Mouse (Mus musculus) CH12.LX (cell line): ENCODE data around the gene Mogat2. TPM values are rescaled to one million over a fixed set of nuclear protein-coding genes. Genes with fewer than 3 reads are reported as not detected.

ENCODE experiments used
- DNase-seq: peaks from one replicate; pipeline ENCODE4 v3.0.0-alpha.2; 2013; ENCODE audit errors: extremely low read depth
- H3K27ac ChIP-seq: 2 replicates; pipeline ENCODE4 v1.5.1; 2012; ENCODE audit warnings: low read depth, mild to moderate bottlenecking, control low read depth, moderate library complexity; ENCODE audit not compliant: insufficient read depth
- H3K27me3 ChIP-seq: replicated peaks from 2 replicates; pipeline ENCODE3; 2012; ENCODE audit warnings: inconsistent platforms
- H3K36me3 ChIP-seq, 2 experiments: replicated peaks in 1 of 2; 2 replicates each; pipeline versions ENCODE3 to v1.6.1; 2012; ENCODE audit warnings: inconsistent platforms in 1 of 2, low read length in 1 of 2, mild to moderate bottlenecking in 1 of 2, mixed read lengths in 1 of 2, moderate library complexity in 1 of 2; ENCODE audit not compliant: control insufficient read depth in 1 of 2, insufficient read depth in 1 of 2
- H3K4me1 ChIP-seq, 2 experiments: 2 replicates each; pipeline ENCODE4 v1.6.1; 2012; ENCODE audit warnings: inconsistent platforms in 1 of 2, moderate library complexity in 1 of 2; ENCODE audit not compliant: insufficient read depth in 2 of 2, control insufficient read depth in 1 of 2
- H3K4me2 ChIP-seq: 2 replicates; pipeline ENCODE4 v1.6.1; 2012; ENCODE audit warnings: low read depth, mild to moderate bottlenecking, control low read depth; ENCODE audit not compliant: poor library complexity, insufficient read depth, severe bottlenecking
- H3K4me3 ChIP-seq, 3 experiments: fragments of 150-350 bp in 1 of 3; sonication (generic) in 1 of 3; replicated peaks in 1 of 3; 2 replicates each; pipeline versions ENCODE3 to v1.5.1; 2011 to 2012; ENCODE audit warnings: low read depth in 2 of 3, low read length in 2 of 3, mild to moderate bottlenecking in 2 of 3, moderate library complexity in 2 of 3, control low read depth in 1 of 3, improper control_type of control experiment in 1 of 3, inconsistent platforms in 1 of 3, mixed read lengths in 1 of 3; ENCODE audit not compliant: poor library complexity in 1 of 3
- H3K79me2 ChIP-seq: replicated peaks from 2 replicates; pipeline ENCODE4 v1.6.1; 2012; ENCODE audit warnings: mild to moderate bottlenecking, moderate library complexity; ENCODE audit not compliant: control insufficient read depth, poor library complexity, insufficient read depth, severe bottlenecking; ENCODE audit errors: extremely low read depth
- H3K9ac ChIP-seq: 2 replicates; pipeline ENCODE4 v1.6.1; 2012; ENCODE audit warnings: low read depth, mild to moderate bottlenecking, control low read depth, moderate library complexity; ENCODE audit not compliant: insufficient read depth
- H3K9me3 ChIP-seq: replicated peaks from 2 replicates; pipeline ENCODE3; 2012; ENCODE audit warnings: low read length, inconsistent platforms, mixed read lengths
- CHD1 ChIP-seq: IDR thresholded peaks from 2 replicates; pipeline ENCODE4 v1.6.1; 2012; ENCODE audit warnings: low read depth, low read length, improper control_type of control experiment, inconsistent platforms
- CTCF ChIP-seq, 2 experiments: IDR thresholded peaks in 1 of 2; conservative IDR thresholded peaks in 1 of 2; 2 replicates each; pipeline ENCODE4 v1.5.1; 2011 to 2012; ENCODE audit warnings: low read depth in 2 of 2, low read length in 2 of 2, improper control_type of control experiment in 1 of 2, inconsistent platforms in 1 of 2, mild to moderate bottlenecking in 1 of 2, moderate library complexity in 1 of 2
- ELF1 ChIP-seq: IDR thresholded peaks from 2 replicates; pipeline ENCODE4 v1.6.1; 2014; ENCODE audit warnings: low read depth, mild to moderate bottlenecking, inconsistent platforms, low read length, improper control_type of control experiment
- EP300 ChIP-seq: IDR thresholded peaks from 2 replicates; pipeline ENCODE4 v1.6.1; 2011; ENCODE audit warnings: low read length, improper control_type of control experiment
- HCFC1 ChIP-seq: IDR thresholded peaks from 2 replicates; pipeline ENCODE4 v1.6.1; 2012; ENCODE audit warnings: low read depth, mild to moderate bottlenecking, inconsistent platforms, low read length, improper control_type of control experiment
- IRF4 ChIP-seq: IDR thresholded peaks from 2 replicates; pipeline ENCODE4 v1.6.1; 2014; ENCODE audit warnings: low read depth, mild to moderate bottlenecking, inconsistent platforms, low read length, improper control_type of control experiment
- JUND ChIP-seq: conservative IDR thresholded peaks from 2 replicates; pipeline ENCODE4 v1.6.1; 2011; ENCODE audit warnings: low read depth, low read length, improper control_type of control experiment
- MAFK ChIP-seq: IDR thresholded peaks from 2 replicates; pipeline ENCODE4 v1.6.1; 2011; ENCODE audit warnings: low read length, improper control_type of control experiment; ENCODE audit not compliant: insufficient replicate concordance
- MAX ChIP-seq: IDR thresholded peaks from 2 replicates; pipeline ENCODE4 v1.6.1; 2011; ENCODE audit warnings: low read length, improper control_type of control experiment
- MAZ ChIP-seq: IDR thresholded peaks from 2 replicates; pipeline ENCODE4 v1.6.1; 2012; ENCODE audit warnings: low read depth, mild to moderate bottlenecking, inconsistent platforms, low read length, improper control_type of control experiment, moderate library complexity
- MEF2A ChIP-seq: IDR thresholded peaks from 2 replicates; pipeline ENCODE4 v1.6.1; 2014; ENCODE audit warnings: low read depth, mild to moderate bottlenecking, inconsistent platforms, low read length, improper control_type of control experiment, borderline replicate concordance
- MYC ChIP-seq: IDR thresholded peaks from 2 replicates; pipeline ENCODE4 v1.6.1; 2011; ENCODE audit warnings: low read depth, mild to moderate bottlenecking, improper control_type of control experiment, low read length
- NELFE ChIP-seq: IDR thresholded peaks from 2 replicates; pipeline ENCODE4 v1.6.1; 2011; ENCODE audit warnings: low read depth, low read length, improper control_type of control experiment
- NRF1 ChIP-seq: IDR thresholded peaks from 2 replicates; pipeline ENCODE4 v1.6.1; 2014; ENCODE audit warnings: low read depth, mild to moderate bottlenecking, inconsistent platforms, low read length, improper control_type of control experiment, moderate library complexity
- PAX5 ChIP-seq: IDR thresholded peaks from 2 replicates; pipeline ENCODE4 v1.6.1; 2012; ENCODE audit warnings: low read length, inconsistent platforms, mixed read lengths
- POLR2A ChIP-seq: IDR thresholded peaks from 2 replicates; pipeline ENCODE4 v1.6.1; 2011; ENCODE audit warnings: low read depth, mild to moderate bottlenecking, improper control_type of control experiment, low read length
- RCOR1 ChIP-seq: conservative IDR thresholded peaks from 2 replicates; pipeline ENCODE4 v1.6.1; 2012; ENCODE audit warnings: low read depth, mild to moderate bottlenecking, inconsistent platforms, low read length, improper control_type of control experiment
- SIN3A ChIP-seq: IDR thresholded peaks from 2 replicates; pipeline ENCODE4 v1.6.1; 2012; ENCODE audit warnings: low read length, improper control_type of control experiment, inconsistent platforms
- TCF12 ChIP-seq: IDR thresholded peaks from 2 replicates; pipeline ENCODE4 v1.6.1; 2014; ENCODE audit warnings: low read depth, mild to moderate bottlenecking, inconsistent platforms, low read length, improper control_type of control experiment
- USF2 ChIP-seq: conservative IDR thresholded peaks from 2 replicates; pipeline ENCODE4 v1.6.1; 2011; ENCODE audit warnings: low read depth, low read length, improper control_type of control experiment
- ZC3H11A ChIP-seq: IDR thresholded peaks from 2 replicates; pipeline ENCODE4 v1.6.1; 2012; ENCODE audit warnings: low read depth, mild to moderate bottlenecking, inconsistent platforms, low read length, improper control_type of control experiment
- ZMIZ1 ChIP-seq: IDR thresholded peaks from 2 replicates; pipeline ENCODE4 v1.6.1; 2012; ENCODE audit warnings: low read depth, mild to moderate bottlenecking, inconsistent platforms, low read length, improper control_type of control experiment
- ZNF384 ChIP-seq: IDR thresholded peaks from 2 replicates; pipeline ENCODE4 v1.6.1; 2012; ENCODE audit warnings: low read depth, low read length, improper control_type of control experiment, inconsistent platforms
- dilution Hi-C: fragments of 300-500 bp; cut with MboI; formaldehyde crosslinking; loops from 2 replicates; pipeline ENCODE4 v1.14.3; 2020; ENCODE audit warnings: low sequenced_read_pairs; ENCODE audit not compliant: extremely low pct_unique_long_range_greater_than_20kb, extremely low pct_ligation_motif_present
- in situ Hi-C: fragments of 300-500 bp; cut with MboI; formaldehyde crosslinking; loops from 3 replicates; pipeline ENCODE4 v1.14.3; 2019; ENCODE audit warnings: low sequenced_read_pairs, low pct_ligation_motif_present, low pct_unique_long_range_greater_than_20kb, mixed read lengths
- polyA plus RNA-seq: library from polyadenylated mRNA; unstranded; fragments of >175 nt; gene quantifications from 2 replicates; pipeline ENCODE4 v1.2.1, GENCODE M21; 2012; ENCODE audit warnings: low read depth; ENCODE audit not compliant: insufficient read length
- total RNA-seq, 2 experiments: library from RNA; depleted of rRNA; stranded (reverse); fragments of 300-350 nt in 1 of 2; fragments of >200 nt in 1 of 2; gene quantifications; 2 replicates each; pipeline ENCODE4 v1.2.3; 2012 to 2014

The Mogat2 gene
- total and polyA plus RNA-seq, 3 experiments = not detected

- Histone ChIP-seq H3K79me2 (no peaks in the 10 kb centered on the region), H3K4me1 (no peaks in the 10 kb centered on the region), H3K27ac (no peak overlapping the region), H3K9ac (no peak overlapping the region), H3K4me3 (no peak overlapping the region), H3K9me3 (no peaks in the 10 kb centered on the region), H3K36me3 (no peaks in the 10 kb centered on the region), H3K27me3 (peaks cover 9% of the 10 kb centered on the region), H3K4me2 (no peak overlapping the region)
- in situ Hi-C loops = no loop called here
- no peak for DNase-seq
- TF ChIP-seq POLR2A = no peak
- no peak for TF ChIP-seq ZNF384
- TF ChIP-seq MEF2A = no peak
- TF ChIP-seq MAZ = no peak
- no peak for TF ChIP-seq CTCF (conservative IDR thresholded peaks at IDR 0.05 in 1 of 2, IDR thresholded peaks at IDR 0.05 in 1 of 2; ENCODE audit: low read depth in 2 of 2, low read length in 2 of 2)
- TF ChIP-seq IRF4 = no peak
- no peak for TF ChIP-seq NELFE
- no peak for TF ChIP-seq JUND
- no peak for TF ChIP-seq MYC
- TF ChIP-seq SIN3A = no peak
- no peak for TF ChIP-seq MAFK
- TF ChIP-seq CHD1 = no peak
- dilution Hi-C loops = no loop called here
These were observed 9.6 kb downstream of the Mogat2 start for GRCm38 (mm10) chr7:99228825-99229224.

GRCm38 (mm10) chr7:99227267-99227666, 11.2 kb downstream of the Mogat2 start:
- no peaks in the 10 kb centered on the region for H3K4me1 ChIP-seq
- TF ChIP-seq TCF12 (no peak), PAX5 (no peak), NRF1 (no peak), MAX (no peak), ELF1 (no peak), POLR2A (no peak), USF2 (no peak), RCOR1 (no peak), CTCF (conservative IDR thresholded peaks at IDR 0.05 in 1 of 2, IDR thresholded peaks at IDR 0.05 in 1 of 2; ENCODE audit: low read depth in 2 of 2, low read length in 2 of 2) (no peak), MAZ (no peak), ZMIZ1 (no peak), EP300 (no peak), ZC3H11A (no peak), HCFC1 (no peak)
- TF ChIP-seq, all 38 proteins: peak for 0
- Histone ChIP-seq H3K4me3 (no peak overlapping the region), H3K9ac (no peak overlapping the region), H3K36me3 (no peaks in the 10 kb centered on the region), H3K27me3 (peaks cover 14% of the 10 kb centered on the region), H3K27ac (no peak overlapping the region), H3K9me3 (no peaks in the 10 kb centered on the region), H3K79me2 (no peaks in the 10 kb centered on the region), H3K4me2 (no peak overlapping the region)
- no peak for DNase-seq
- dilution Hi-C loops (no loop called here), in situ Hi-C loops (no loop called here)
